Mouse (Mus musculus): Measurements from ENCODE around the gene Fars2. TPM values are rescaled to one million over a fixed set of nuclear protein-coding genes. Genes with fewer than 3 reads are reported as not detected.

Fars2 gene
- polyA plus RNA-seq (2016; fragmentation: Nextera tagmentation; extraction: Ambion mirVana): 28.9 and 31.0 TPM in 2 replicates

GRCm38 (mm10) chr13:36117143-36118014 is at the start of gene Fars2, which contains the start of gene Lyrm4:
TSS of gene Fars2 (plus strand) at chr13:36117412.
TSS of gene Lyrm4 (minus strand) at chr13:36117526.
- Histone ChIP-seq H3K4me1 (replicated peaks) (peaks cover 20% of the 10 kb centered on the region), H3K36me3 (no peaks in the 10 kb centered on the region), H3K4me3 (peak within 1 kb of the TSS; percentile 79), H3K27ac (peak within 1 kb of the TSS; percentile 99), H3K27me3 (ENCODE audit: insufficient read depth, poor library complexity, severe bottlenecking) (no peaks in the 10 kb centered on the region), H3K9me3 (no peaks in the 10 kb centered on the region)
- under 1% methylated on average over 74 of the region's 75 CpGs for WGBS
- peak; percentile 96 for DNase-seq (ENCODE audit: low spot score)

- no peaks in the 10 kb centered on the region for H3K4me1 ChIP-seq (replicated peaks)
- DNase-seq (ENCODE audit: low spot score): no peak
- H3K27ac ChIP-seq: no peak overlapping the region
- no peaks in the 10 kb centered on the region for H3K9me3 ChIP-seq
- no peak overlapping the region for H3K4me3 ChIP-seq
- H3K27me3 ChIP-seq (ENCODE audit: insufficient read depth, poor library complexity, severe bottlenecking): no peaks in the 10 kb centered on the region
- H3K36me3 ChIP-seq: no peaks in the 10 kb centered on the region
- 85% methylated on average over 3 of the region's 3 CpGs for WGBS
Measured at GRCm38 (mm10) chr13:36074484-36074883, 42.7 kb upstream of the Fars2 start.

GRCm38 (mm10) chr13:36081591-36081990 is 35.6 kb upstream of the Fars2 start:
- no peaks in the 10 kb centered on the region for H3K9me3 ChIP-seq
- H3K27ac ChIP-seq: no peak overlapping the region
- H3K36me3 ChIP-seq: no peaks in the 10 kb centered on the region
- no peaks in the 10 kb centered on the region for H3K27me3 ChIP-seq (ENCODE audit: insufficient read depth, poor library complexity, severe bottlenecking)
- no peak overlapping the region for H3K4me3 ChIP-seq
- no peak for DNase-seq (ENCODE audit: low spot score)
- H3K4me1 ChIP-seq (replicated peaks): no peaks in the 10 kb centered on the region
- 94% methylated on average over 3 of the region's 3 CpGs for WGBS

- Histone ChIP-seq H3K4me3 (no peak overlapping the region), H3K9me3 (no peaks in the 10 kb centered on the region), H3K36me3 (no peaks in the 10 kb centered on the region), H3K4me1 (replicated peaks) (no peaks in the 10 kb centered on the region), H3K27ac (no peak overlapping the region), H3K27me3 (ENCODE audit: insufficient read depth, poor library complexity, severe bottlenecking) (no peaks in the 10 kb centered on the region)
- WGBS: 88% methylated on average over 3 of the region's 3 CpGs
- DNase-seq (ENCODE audit: low spot score): no peak
Measured at GRCm38 (mm10) chr13:36084701-36085100, 32.5 kb upstream of the Fars2 start.

GRCm38 (mm10) chr13:36085971-36086370 is 31.2 kb upstream of the Fars2 start:
- Histone ChIP-seq H3K9me3 (no peaks in the 10 kb centered on the region), H3K4me3 (no peak overlapping the region), H3K36me3 (0 out of 2 replicates have a peak, but pooled peaks cover 5% of the 10 kb centered on the region), H3K4me1 (replicated peaks) (no peaks in the 10 kb centered on the region), H3K27ac (no peak overlapping the region), H3K27me3 (ENCODE audit: insufficient read depth, poor library complexity, severe bottlenecking) (no peaks in the 10 kb centered on the region)
- no peak for DNase-seq (ENCODE audit: low spot score)
- WGBS: 95% methylated on average over 3 of the region's 3 CpGs

- WGBS: 95% methylated on average over 5 of the region's 5 CpGs
- no peak overlapping the region for H3K27ac ChIP-seq
- H3K36me3 ChIP-seq: 0 out of 2 replicates have a peak, but pooled peaks cover 7% of the 10 kb centered on the region
- H3K4me1 ChIP-seq (replicated peaks): no peaks in the 10 kb centered on the region
- H3K9me3 ChIP-seq: no peaks in the 10 kb centered on the region
- H3K4me3 ChIP-seq: no peak overlapping the region
- DNase-seq (ENCODE audit: low spot score): no peak
- H3K27me3 ChIP-seq (ENCODE audit: insufficient read depth, poor library complexity, severe bottlenecking): no peaks in the 10 kb centered on the region
Measured at GRCm38 (mm10) chr13:36086608-36087391, 30.4 kb upstream of the Fars2 start.

- Histone ChIP-seq H3K9me3 (no peaks in the 10 kb centered on the region), H3K4me1 (replicated peaks) (no peaks in the 10 kb centered on the region), H3K4me3 (no peak overlapping the region), H3K27ac (no peak overlapping the region), H3K36me3 (0 out of 2 replicates have a peak, but pooled peaks cover 7% of the 10 kb centered on the region), H3K27me3 (ENCODE audit: insufficient read depth, poor library complexity, severe bottlenecking) (no peaks in the 10 kb centered on the region)
- 91% methylated on average over 2 of the region's 2 CpGs for WGBS
- DNase-seq (ENCODE audit: low spot score): no peak
Measured at GRCm38 (mm10) chr13:36087427-36087826, 29.8 kb upstream of the Fars2 start.

- Histone ChIP-seq H3K4me3 (no peak overlapping the region), H3K36me3 (0 out of 2 replicates have a peak, but pooled peaks cover 7% of the 10 kb centered on the region), H3K27me3 (ENCODE audit: insufficient read depth, poor library complexity, severe bottlenecking) (no peaks in the 10 kb centered on the region), H3K4me1 (replicated peaks) (no peaks in the 10 kb centered on the region), H3K27ac (no peak overlapping the region), H3K9me3 (no peaks in the 10 kb centered on the region)
- no peak for DNase-seq (ENCODE audit: low spot score)
- 85% methylated on average over 4 of the region's 4 CpGs for WGBS
Measured at GRCm38 (mm10) chr13:36088168-36088567, 29.0 kb upstream of the Fars2 start.

GRCm38 (mm10) chr13:36096684-36097383 is 20.4 kb upstream of the Fars2 start:
- DNase-seq (ENCODE audit: low spot score): no peak
- no peaks in the 10 kb centered on the region for H3K9me3 ChIP-seq
- H3K36me3 ChIP-seq: no peaks in the 10 kb centered on the region
- no peak overlapping the region for H3K4me3 ChIP-seq
- 89% methylated on average over 5 of the region's 5 CpGs for WGBS
- H3K27ac ChIP-seq: no peak overlapping the region
- no peaks in the 10 kb centered on the region for H3K27me3 ChIP-seq (ENCODE audit: insufficient read depth, poor library complexity, severe bottlenecking)
- no peaks in the 10 kb centered on the region for H3K4me1 ChIP-seq (replicated peaks)

- Histone ChIP-seq H3K4me3 (no peak overlapping the region), H3K27me3 (ENCODE audit: insufficient read depth, poor library complexity, severe bottlenecking) (no peaks in the 10 kb centered on the region), H3K27ac (no peak overlapping the region), H3K9me3 (no peaks in the 10 kb centered on the region), H3K4me1 (replicated peaks) (0 out of 2 replicates have a peak, but pooled peaks cover 6% of the 10 kb centered on the region), H3K36me3 (peaks cover 3% of the 10 kb centered on the region; the same call in 1 of the 2 replicates)
- 79% methylated on average over 6 of the region's 6 CpGs for WGBS
- no peak for DNase-seq (ENCODE audit: low spot score)
Measured at GRCm38 (mm10) chr13:36105591-36105990, 11.6 kb upstream of the Fars2 start.

GRCm38 (mm10) chr13:36108528-36108927 is 8.7 kb upstream of the Fars2 start:
- Histone ChIP-seq H3K27ac (no peak overlapping the region), H3K36me3 (peaks cover 3% of the 10 kb centered on the region; the same call in 1 of the 2 replicates)
- WGBS: 94% methylated on average over 4 of the region's 4 CpGs

GRCm38 (mm10) chr13:36111331-36111730 is 5.9 kb upstream of the Fars2 start:
- H3K27ac ChIP-seq: no peak overlapping the region
- H3K27me3 ChIP-seq (ENCODE audit: insufficient read depth, poor library complexity, severe bottlenecking): no peaks in the 10 kb centered on the region
- WGBS: 93% methylated on average over 2 of the region's 2 CpGs
- no peak overlapping the region for H3K4me3 ChIP-seq
- no peaks in the 10 kb centered on the region for H3K9me3 ChIP-seq
- peaks cover 9% of the 10 kb centered on the region; the same call in 1 of the 2 replicates for H3K4me1 ChIP-seq (replicated peaks)
- peaks cover 3% of the 10 kb centered on the region; the same call in 1 of the 2 replicates for H3K36me3 ChIP-seq
- no peak for DNase-seq (ENCODE audit: low spot score)

More at GRCm38 (mm10) chr13:36108528-36108927, 8.7 kb upstream of the Fars2 start:
- no peaks in the 10 kb centered on the region for H3K27me3 ChIP-seq (ENCODE audit: insufficient read depth, poor library complexity, severe bottlenecking)
- 0 out of 2 replicates have a peak, but pooled peaks cover 6% of the 10 kb centered on the region for H3K4me1 ChIP-seq (replicated peaks)
- no peak overlapping the region for H3K4me3 ChIP-seq
- no peaks in the 10 kb centered on the region for H3K9me3 ChIP-seq
- no peak for DNase-seq (ENCODE audit: low spot score)

All from hindbrain, embryonic 10.5 days (tissue).